Mouse (Mus musculus) limb, embryonic 13.5 days (tissue): Measurements from ENCODE around the gene Grb2. TPM values are rescaled to one million over a fixed set of nuclear protein-coding genes. Genes with fewer than 3 reads are reported as not detected.

Experiments
- ATAC-seq: fragments of 200-750 bp; cut with Nextera tagmentation; 2 replicates; pipeline ENCODE4 v1.8.0; 2017; ENCODE audit warnings: low read depth, moderate number of reproducible peaks, moderate TSS enrichment; ENCODE audit not compliant: low FRiP score
- H3K27ac ChIP-seq: fragments of 300-500 bp; sonication (generic); 2 replicates; pipeline ENCODE4 v1.5.1; 2015; ENCODE audit warnings: inconsistent platforms, mild to moderate bottlenecking, moderate library complexity
- H3K27me3 ChIP-seq: fragments of 300-500 bp; sonication (generic); 2 replicates; pipeline ENCODE4 v1.6.1; 2015; ENCODE audit warnings: mild to moderate bottlenecking, inconsistent platforms
- H3K36me3 ChIP-seq: fragments of 300-500 bp; sonication (generic); 2 replicates; pipeline ENCODE4 v1.6.1; 2015; ENCODE audit warnings: inconsistent platforms, mild to moderate bottlenecking, moderate library complexity
- H3K4me1 ChIP-seq: fragments of 300-500 bp; sonication (generic); 2 replicates; pipeline ENCODE4 v1.6.1; 2015; ENCODE audit warnings: inconsistent platforms
- H3K4me2 ChIP-seq: fragments of 300-500 bp; sonication (generic); replicated peaks from 2 replicates; pipeline ENCODE4 v1.6.1; 2015; ENCODE audit warnings: inconsistent platforms, mild to moderate bottlenecking, moderate library complexity
- H3K4me3 ChIP-seq: fragments of 300-500 bp; sonication (generic); 2 replicates; pipeline ENCODE4 v1.5.1; 2015; ENCODE audit warnings: moderate library complexity, mild to moderate bottlenecking, inconsistent platforms
- H3K9ac ChIP-seq: fragments of 300-500 bp; sonication (generic); 2 replicates; pipeline ENCODE4 v1.6.1; 2015; ENCODE audit warnings: mild to moderate bottlenecking, inconsistent platforms
- H3K9me3 ChIP-seq: fragments of 300-500 bp; sonication (generic); 2 replicates; pipeline ENCODE4 v1.6.1; 2016; ENCODE audit warnings: inconsistent platforms
- WGBS: fragments of 180-500 bp; shearing (Covaris S2); methylation state at CpG from one replicate; pipeline ENCODE4 v1.1.7; 2015; 5-methylcytosine and 5-hydroxymethylcytosine counted together
- polyA plus RNA-seq: library from polyadenylated mRNA; unstranded; fragments of >200 nt; fragmentation: Nextera tagmentation; extraction: Ambion mirVana; gene quantifications from 2 replicates; pipeline ENCODE4 v1.2.1, GENCODE M21; 2015

Grb2 gene
- polyA plus RNA-seq, 1 experiment from 2014 or later = 102 TPM

DNA sequence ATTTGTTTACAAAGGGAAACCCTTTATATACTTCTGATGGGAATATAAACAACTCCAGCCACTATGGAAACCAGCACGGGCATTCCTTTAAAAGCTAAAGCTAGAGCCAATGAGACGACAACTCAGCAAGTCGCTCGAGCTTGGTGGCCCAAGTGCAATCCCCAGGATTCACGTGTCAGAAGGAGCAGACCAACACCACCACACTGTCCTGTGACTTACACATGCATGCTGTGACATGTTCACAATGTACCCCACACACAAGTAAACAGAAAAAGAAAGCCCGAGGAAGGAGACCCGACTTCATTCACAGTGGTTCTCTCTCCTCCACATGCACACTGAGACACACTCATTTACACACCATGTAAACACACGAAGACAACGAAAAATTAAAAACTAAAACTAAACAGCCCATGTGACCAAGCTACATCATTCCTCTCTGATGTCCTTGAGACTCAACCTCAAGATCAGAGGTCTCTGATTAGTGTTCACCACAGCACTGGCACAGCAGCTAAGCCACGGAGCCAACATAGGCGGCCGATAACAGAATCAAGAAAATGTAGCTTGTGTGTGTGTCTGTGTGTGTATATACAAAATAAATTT is 14.3 kb downstream of the Grb2 start:
- Histone ChIP-seq H3K9ac (no peak overlapping the region), H3K27ac (no peak overlapping the region), H3K4me2 (no peak overlapping the region), H3K4me3 (no peak overlapping the region), H3K27me3 (no peaks in the 10 kb centered on the region), H3K9me3 (no peaks in the 10 kb centered on the region), H3K4me1 (peaks cover 4% of the 10 kb centered on the region), H3K36me3 (peaks cover 24% of the 10 kb centered on the region)
- ATAC-seq = no peak
- 87% methylated on average over 12 of the region's 12 CpGs for WGBS

DNA sequence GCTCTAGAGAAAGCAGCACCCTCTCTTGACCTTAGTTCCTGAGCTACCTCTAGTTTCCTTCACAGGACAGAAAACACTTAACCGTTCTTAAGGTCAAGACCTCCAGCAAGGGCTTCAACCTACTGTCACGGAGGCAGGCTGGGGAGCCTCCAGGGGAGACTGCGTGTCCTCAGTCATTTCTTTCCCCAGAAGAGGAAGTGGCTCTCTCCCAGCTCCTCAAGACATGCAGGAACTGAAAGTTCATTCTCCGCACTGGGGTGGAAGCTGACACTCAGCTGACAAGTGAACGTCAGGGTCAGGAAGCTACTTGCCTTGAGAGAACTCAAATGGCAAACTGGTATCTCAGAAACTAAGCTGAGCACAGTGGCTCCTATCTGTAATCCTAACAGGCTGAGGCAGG is 15.6 kb downstream of the Grb2 start:
- 69% methylated on average over 5 of the region's 5 CpGs for WGBS
- no peak overlapping the region for H3K9ac ChIP-seq
- H3K27me3 ChIP-seq = no peaks in the 10 kb centered on the region
- H3K9me3 ChIP-seq = no peaks in the 10 kb centered on the region
- no peak overlapping the region for H3K27ac ChIP-seq
- H3K4me1 ChIP-seq = no peaks in the 10 kb centered on the region
- peaks cover 24% of the 10 kb centered on the region for H3K36me3 ChIP-seq
- no peak overlapping the region for H3K4me3 ChIP-seq
- ATAC-seq = no peak
- H3K4me2 ChIP-seq = no peak overlapping the region

DNA sequence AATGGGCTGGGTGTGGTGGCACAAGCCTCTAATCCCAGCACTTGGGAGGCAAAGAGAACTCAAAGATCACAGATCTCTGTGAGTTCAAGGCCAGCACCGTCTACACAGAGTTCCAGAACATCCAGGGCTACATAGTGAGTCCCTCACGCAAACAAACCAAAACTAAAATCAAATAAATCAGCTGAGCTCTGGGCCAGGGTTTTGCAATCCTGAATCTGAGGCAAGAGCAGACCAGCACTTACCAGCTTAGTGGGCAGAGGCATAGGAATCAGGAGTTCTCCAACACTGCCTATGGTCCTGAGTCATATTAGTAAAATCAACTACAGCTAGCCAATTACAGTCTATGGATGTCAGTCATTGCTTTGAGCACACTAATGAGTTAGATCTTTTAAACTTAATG is 16.4 kb downstream of the Grb2 start:
- no peak for ATAC-seq
- Histone ChIP-seq H3K36me3 (peaks cover 22% of the 10 kb centered on the region), H3K4me3 (no peak overlapping the region), H3K4me1 (no peaks in the 10 kb centered on the region), H3K4me2 (no peak overlapping the region), H3K9ac (no peak overlapping the region), H3K27me3 (no peaks in the 10 kb centered on the region), H3K27ac (no peak overlapping the region), H3K9me3 (no peaks in the 10 kb centered on the region)
- 95% methylated on average over 2 of the region's 2 CpGs for WGBS

DNA sequence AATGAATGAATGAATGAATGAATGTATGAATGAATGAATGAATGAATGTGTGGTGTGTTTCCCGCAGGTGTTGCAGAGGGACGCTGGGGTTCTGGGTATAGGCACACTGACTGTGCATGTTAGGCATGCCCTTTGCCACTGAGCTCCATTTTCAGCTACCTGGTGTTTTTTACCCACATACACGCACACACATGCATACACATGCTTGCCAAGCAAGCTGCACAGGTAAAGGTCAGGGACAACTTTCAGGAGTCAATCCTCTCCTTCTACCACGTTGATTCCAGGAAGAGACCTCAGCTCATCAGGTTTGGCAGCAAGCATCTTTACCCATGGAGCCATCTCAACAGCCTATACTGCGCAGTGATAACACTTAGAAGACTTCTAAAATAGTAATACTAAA is 16.9 kb downstream of the Grb2 start:
- Histone ChIP-seq H3K27me3 (no peaks in the 10 kb centered on the region), H3K4me3 (no peak overlapping the region), H3K4me2 (no peak overlapping the region), H3K27ac (no peak overlapping the region), H3K9me3 (no peaks in the 10 kb centered on the region), H3K36me3 (peaks cover 22% of the 10 kb centered on the region), H3K9ac (no peak overlapping the region), H3K4me1 (no peaks in the 10 kb centered on the region)
- no peak for ATAC-seq
- 89% methylated on average over 5 of the region's 5 CpGs for WGBS

DNA sequence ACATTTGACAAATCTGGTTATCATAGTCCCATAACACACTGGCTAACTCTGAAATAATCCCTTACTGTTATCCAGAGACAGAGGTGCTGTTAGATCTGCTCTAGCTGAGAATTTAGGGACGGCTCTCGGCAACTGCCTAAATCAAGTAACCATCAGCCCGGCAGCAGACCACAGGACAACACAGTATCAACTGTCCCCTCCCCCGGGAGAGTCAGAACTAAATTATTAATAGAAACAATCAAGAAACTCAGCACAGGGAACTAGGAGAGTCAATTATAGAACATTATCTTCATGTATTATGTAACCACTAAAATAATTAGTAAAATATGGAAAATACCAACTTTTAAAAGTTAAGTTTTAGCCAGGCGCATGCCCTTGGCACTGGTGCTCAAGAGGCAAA is 17.4 kb downstream of the Grb2 start:
- no peaks in the 10 kb centered on the region for H3K9me3 ChIP-seq
- 89% methylated on average over 5 of the region's 5 CpGs for WGBS
- H3K36me3 ChIP-seq = peaks cover 21% of the 10 kb centered on the region
- H3K4me1 ChIP-seq = no peaks in the 10 kb centered on the region
- no peak overlapping the region for H3K4me3 ChIP-seq
- no peak overlapping the region for H3K4me2 ChIP-seq
- no peak for ATAC-seq
- no peaks in the 10 kb centered on the region for H3K27me3 ChIP-seq
- no peak overlapping the region for H3K9ac ChIP-seq
- H3K27ac ChIP-seq = no peak overlapping the region

DNA sequence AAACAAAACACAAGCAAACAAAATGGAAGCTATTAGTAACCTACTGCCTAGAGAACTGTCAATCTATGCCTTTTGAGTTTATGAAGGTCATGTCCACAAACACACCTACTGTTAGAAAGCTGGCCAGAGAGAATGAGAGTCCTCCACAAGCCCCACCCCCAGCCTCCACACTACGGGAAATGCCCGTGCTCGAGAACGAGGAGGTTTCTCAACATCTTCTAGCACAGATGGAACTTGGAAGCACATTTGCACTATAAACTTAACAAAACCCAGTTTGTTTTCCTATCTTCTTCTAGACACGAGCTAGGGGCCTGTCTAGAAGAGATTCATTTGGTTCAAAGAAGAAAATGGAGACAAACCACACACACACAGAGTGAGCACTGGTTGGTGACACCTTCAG is 18.0 kb downstream of the Grb2 start:
- H3K4me3 ChIP-seq = no peak overlapping the region
- H3K27ac ChIP-seq = no peak overlapping the region
- ATAC-seq = no peak
- no peak overlapping the region for H3K9ac ChIP-seq
- no peaks in the 10 kb centered on the region for H3K4me1 ChIP-seq
- no peak overlapping the region for H3K4me2 ChIP-seq
- no peaks in the 10 kb centered on the region for H3K9me3 ChIP-seq
- H3K36me3 ChIP-seq = peaks cover 18% of the 10 kb centered on the region
- no peaks in the 10 kb centered on the region for H3K27me3 ChIP-seq
- WGBS = 91% methylated on average over 5 of the region's 5 CpGs

DNA sequence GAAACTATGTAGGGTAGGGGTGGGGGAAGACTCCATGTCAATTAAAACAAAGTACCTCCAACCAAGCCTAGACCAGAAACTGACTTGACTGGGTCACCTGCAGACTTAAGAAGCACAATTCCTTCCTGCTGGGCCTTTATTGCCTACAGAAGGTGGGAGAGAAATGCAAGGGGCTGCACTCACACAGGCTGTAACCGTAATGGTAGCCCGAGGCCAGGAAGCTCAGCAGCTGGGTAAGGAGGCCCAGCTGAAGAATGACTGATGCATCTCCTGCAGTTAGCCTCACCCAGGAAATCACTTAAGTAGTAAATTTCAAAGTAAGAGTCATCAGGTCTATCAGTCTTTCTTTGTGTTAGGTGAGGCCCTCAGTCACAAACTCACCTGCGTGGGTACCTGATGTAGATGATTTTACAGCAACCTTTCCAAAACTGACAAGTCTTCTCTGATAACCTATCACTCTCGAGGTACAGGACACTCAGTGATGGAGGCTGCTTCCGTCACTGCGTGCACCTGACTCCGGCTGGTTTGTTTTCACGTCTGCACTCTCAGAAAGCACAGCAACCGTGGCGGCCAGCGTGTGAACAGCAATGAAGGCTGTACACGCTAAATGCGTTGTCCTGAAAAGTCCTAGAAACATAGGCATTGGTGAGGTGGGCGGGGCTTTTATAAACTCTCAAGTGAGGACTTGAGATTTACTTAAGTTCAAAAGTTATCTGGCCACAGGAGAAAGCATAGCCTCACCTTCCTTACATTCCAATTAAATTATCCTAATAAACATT is 19.1 kb downstream of the Grb2 start:
- H3K9me3 ChIP-seq = no peaks in the 10 kb centered on the region
- WGBS = 96% methylated on average over 14 of the region's 14 CpGs
- no peak for ATAC-seq
- no peak overlapping the region for H3K27ac ChIP-seq
- no peak overlapping the region for H3K4me2 ChIP-seq
- H3K36me3 ChIP-seq = peaks cover 22% of the 10 kb centered on the region
- H3K27me3 ChIP-seq = no peaks in the 10 kb centered on the region
- H3K9ac ChIP-seq = no peak overlapping the region
- no peaks in the 10 kb centered on the region for H3K4me1 ChIP-seq
- H3K4me3 ChIP-seq = no peak overlapping the region

DNA sequence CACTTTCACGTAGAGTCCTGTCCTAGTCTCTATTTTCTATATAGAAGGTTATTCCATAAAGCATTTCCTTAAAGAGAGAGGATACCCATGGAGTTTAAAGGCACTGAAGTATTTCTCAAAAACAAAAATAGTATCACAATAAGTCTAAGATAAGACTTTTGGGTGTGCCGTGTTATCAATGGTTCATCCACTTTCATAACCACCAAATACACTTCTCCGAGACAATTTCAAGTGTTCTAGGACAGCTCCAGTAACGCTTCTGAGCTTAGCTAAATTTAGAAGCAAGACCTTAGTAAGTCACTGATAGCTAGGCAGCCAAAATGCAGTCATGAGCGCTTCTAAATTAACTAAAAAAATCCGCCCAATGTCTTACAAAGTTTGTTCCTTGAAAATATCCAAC is 22.0 kb downstream of the Grb2 start:
- Histone ChIP-seq H3K4me2 (no peak overlapping the region), H3K27ac (no peak overlapping the region), H3K9ac (no peak overlapping the region), H3K4me1 (no peaks in the 10 kb centered on the region), H3K4me3 (no peak overlapping the region), H3K27me3 (no peaks in the 10 kb centered on the region), H3K9me3 (0 out of 2 replicates have a peak, but pooled peaks cover 6% of the 10 kb centered on the region), H3K36me3 (peaks cover 46% of the 10 kb centered on the region)
- no peak for ATAC-seq
- WGBS = 86% methylated on average over 6 of the region's 6 CpGs

DNA sequence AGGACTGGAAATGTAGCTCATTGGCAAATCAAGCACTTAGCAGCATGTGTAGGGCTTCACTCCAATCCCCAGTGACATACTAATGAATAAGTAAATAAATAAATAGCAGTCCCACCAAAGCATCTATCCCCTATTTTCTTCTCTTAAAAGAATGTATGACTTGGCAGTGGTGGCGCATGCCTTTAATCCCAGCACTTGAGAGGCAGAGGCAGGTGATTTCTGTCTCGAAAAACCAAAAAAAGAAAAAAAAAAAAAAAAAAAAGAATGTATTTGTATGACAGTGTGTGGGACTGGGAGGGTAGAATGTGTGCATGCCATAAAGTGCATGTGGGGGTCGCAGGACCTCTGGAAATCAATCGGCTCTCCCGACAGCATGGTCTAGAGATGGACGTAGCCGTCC is 22.4 kb downstream of the Grb2 start:
- Histone ChIP-seq H3K4me2 (no peak overlapping the region), H3K27me3 (no peaks in the 10 kb centered on the region), H3K27ac (no peak overlapping the region), H3K9ac (no peak overlapping the region), H3K36me3 (peaks cover 48% of the 10 kb centered on the region), H3K4me3 (no peak overlapping the region), H3K9me3 (0 out of 2 replicates have a peak, but pooled peaks cover 6% of the 10 kb centered on the region), H3K4me1 (no peaks in the 10 kb centered on the region)
- no peak for ATAC-seq
- 87% methylated on average over 7 of the region's 7 CpGs for WGBS

DNA sequence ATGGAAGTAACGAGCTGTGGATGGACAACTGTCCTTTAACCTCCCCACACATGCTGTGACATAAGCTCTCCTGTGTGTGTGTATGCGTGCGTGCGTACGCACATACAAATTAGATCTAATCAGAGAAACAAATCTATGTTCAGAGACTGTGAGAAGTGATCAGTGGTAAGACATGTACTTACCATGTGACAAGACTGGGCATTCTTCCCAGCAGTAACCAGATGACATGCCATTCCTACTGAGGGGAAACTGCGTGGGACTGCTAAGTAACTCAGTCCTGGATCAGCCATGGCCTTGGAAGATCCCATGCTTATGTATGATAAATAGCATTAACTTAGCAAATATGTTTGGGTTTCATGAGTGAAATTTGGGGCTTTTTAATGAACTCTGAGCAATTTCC is 23.5 kb downstream of the Grb2 start:
- no peaks in the 10 kb centered on the region for H3K4me1 ChIP-seq
- no peak overlapping the region for H3K4me3 ChIP-seq
- peaks cover 51% of the 10 kb centered on the region for H3K36me3 ChIP-seq
- whole genome bisulfite sequencing = 92% methylated on average over 6 of the region's 6 CpGs
- H3K27ac ChIP-seq = no peak overlapping the region
- H3K27me3 ChIP-seq = no peaks in the 10 kb centered on the region
- H3K4me2 ChIP-seq = no peak overlapping the region
- peaks cover 6% of the 10 kb centered on the region; the same call in 1 of the 2 replicates for H3K9me3 ChIP-seq
- ATAC-seq = no peak
- H3K9ac ChIP-seq = no peak overlapping the region

DNA sequence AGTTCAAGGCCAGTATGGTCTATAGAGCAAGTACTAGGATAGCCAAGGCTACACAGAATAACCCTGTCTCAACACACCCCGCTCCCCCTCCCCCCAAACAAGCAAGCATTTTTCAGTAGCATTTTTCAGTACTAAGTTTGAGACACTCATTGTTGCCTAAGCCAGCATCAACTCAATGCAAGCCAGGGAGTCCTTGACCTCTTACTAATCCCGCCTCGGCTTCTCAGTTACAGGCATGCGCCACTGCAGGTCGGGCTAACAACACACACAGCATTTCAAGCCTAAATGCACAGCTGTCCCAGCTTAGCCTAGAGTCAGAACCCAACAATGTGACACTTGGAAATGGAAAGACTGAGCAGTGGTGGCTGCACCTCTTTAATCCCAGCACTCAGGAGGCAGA is 25.1 kb downstream of the Grb2 start:
- Histone ChIP-seq H3K9me3 (peaks cover 6% of the 10 kb centered on the region; the same call in 1 of the 2 replicates), H3K36me3 (peaks cover 46% of the 10 kb centered on the region), H3K4me2 (no peak overlapping the region), H3K9ac (no peak overlapping the region), H3K4me1 (no peaks in the 10 kb centered on the region), H3K27me3 (no peaks in the 10 kb centered on the region), H3K4me3 (no peak overlapping the region), H3K27ac (no peak overlapping the region)
- no peak for ATAC-seq
- WGBS = 95% methylated on average over 5 of the region's 5 CpGs

DNA sequence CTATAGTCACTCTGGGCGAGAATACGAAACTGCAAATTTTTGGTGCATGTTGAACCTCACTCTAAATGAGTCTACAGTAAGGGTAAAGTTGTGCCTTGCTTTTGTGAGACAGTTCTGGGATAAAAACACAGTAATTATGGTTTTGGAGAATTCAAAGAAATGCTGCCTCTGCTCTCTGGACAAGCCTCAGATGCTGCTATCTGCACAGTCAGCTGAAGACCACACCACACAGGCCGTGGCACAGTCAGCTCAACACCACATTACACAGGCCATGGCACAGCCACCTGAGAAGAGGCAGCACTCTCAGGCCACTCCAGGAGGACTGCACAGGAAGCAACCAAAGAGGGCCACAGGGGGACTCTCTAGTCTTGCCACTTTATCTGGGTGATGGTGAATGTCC is 26.0 kb downstream of the Grb2 start:
- WGBS = 90% methylated on average over 3 of the region's 3 CpGs
- Histone ChIP-seq H3K9ac (no peak overlapping the region), H3K4me1 (no peaks in the 10 kb centered on the region), H3K27me3 (no peaks in the 10 kb centered on the region), H3K27ac (no peak overlapping the region), H3K36me3 (peaks cover 47% of the 10 kb centered on the region), H3K4me3 (no peak overlapping the region), H3K4me2 (no peak overlapping the region), H3K9me3 (peaks cover 6% of the 10 kb centered on the region; the same call in 1 of the 2 replicates)
- no peak for ATAC-seq
